Mouse (Mus musculus) urinary bladder, postnatal 25 days (tissue): ENCODE data around the gene Vax1.

ENCODE experiments used
- DNase-seq: peaks from one replicate; pipeline ENCODE4 v3.0.0; 2022; ENCODE audit warnings: low spot score

Vax1 gene

GRCm38 (mm10) chr19:59169936-59170765, at the start of gene Vax1:
Gene Vax1, minus strand, starts transcription at chr19:59170056.
- no peak for DNase-seq

- no peak for DNase-seq
Measured at GRCm38 (mm10) chr19:59218991-59219390, 49.1 kb upstream of the Vax1 start, which contains the start of gene Kcnk18. Gene Kcnk18, plus strand, starts transcription at chr19:59219214.

GRCm38 (mm10) chr19:59216891-59217290, 47.0 kb upstream of the Vax1 start:
- no peak for DNase-seq

GRCm38 (mm10) chr19:59208986-59209385, 39.1 kb upstream of the Vax1 start:
- no peak for DNase-seq

GRCm38 (mm10) chr19:59208475-59208874, 38.6 kb upstream of the Vax1 start:
- DNase-seq, result peak; percentile 63

GRCm38 (mm10) chr19:59198161-59198560, 28.3 kb upstream of the Vax1 start:
- peak; percentile 69 for DNase-seq

- DNase-seq, result peak; percentile 22
Measured at GRCm38 (mm10) chr19:59196111-59196666, 26.3 kb upstream of the Vax1 start.

GRCm38 (mm10) chr19:59195181-59195770, 25.4 kb upstream of the Vax1 start:
- no peak for DNase-seq

- DNase-seq, result peak; percentile 10
Measured at GRCm38 (mm10) chr19:59193986-59194820, 24.3 kb upstream of the Vax1 start.

GRCm38 (mm10) chr19:59193456-59193855, 23.6 kb upstream of the Vax1 start:
- DNase-seq, result no peak

- no peak for DNase-seq
Measured at GRCm38 (mm10) chr19:59192491-59192890, 22.6 kb upstream of the Vax1 start.

GRCm38 (mm10) chr19:59191123-59191505, 21.3 kb upstream of the Vax1 start:
- DNase-seq, result no peak

- no peak for DNase-seq
Measured at GRCm38 (mm10) chr19:59190431-59191122, 20.7 kb upstream of the Vax1 start.

- no peak for DNase-seq
Measured at GRCm38 (mm10) chr19:59188981-59189380, 19.1 kb upstream of the Vax1 start.

- no peak for DNase-seq
Measured at GRCm38 (mm10) chr19:59184000-59184399, 14.1 kb upstream of the Vax1 start.

GRCm38 (mm10) chr19:59173341-59174015, 3.6 kb upstream of the Vax1 start:
- DNase-seq, result no peak

- no peak for DNase-seq
Measured at GRCm38 (mm10) chr19:59172781-59173180, 2.9 kb upstream of the Vax1 start.

GRCm38 (mm10) chr19:59171871-59172245, 2.0 kb upstream of the Vax1 start:
- no peak for DNase-seq

- no peak for DNase-seq
Measured at GRCm38 (mm10) chr19:59171151-59171870, 1.5 kb upstream of the Vax1 start.

- DNase-seq, result no peak
Measured at GRCm38 (mm10) chr19:59170766-59171095, 875 bp upstream of the Vax1 start.
